Mouse (Mus musculus) stomach, embryonic 16.5 days (tissue): ENCODE data around the gene Padi3. TPM values are rescaled to one million over a fixed set of nuclear protein-coding genes. Genes with fewer than 3 reads are reported as not detected.

Experiments used
- ATAC-seq: fragments of 200-750 bp; cut with Nextera tagmentation; 2 replicates; pipeline ENCODE4 v1.8.0; 2017; ENCODE audit warnings: moderate number of reproducible peaks, moderate TSS enrichment; ENCODE audit not compliant: insufficient read depth, low FRiP score
- H3K27ac ChIP-seq: fragments of 300-500 bp; sonication (generic); 2 replicates; pipeline ENCODE4 v1.5.1; 2014; ENCODE audit warnings: low read length
- H3K27me3 ChIP-seq: fragments of 300-500 bp; sonication (generic); 2 replicates; pipeline ENCODE4 v1.6.1; 2014; ENCODE audit warnings: low read length, control low read depth, mixed read lengths; ENCODE audit not compliant: control insufficient read depth, insufficient read depth
- H3K36me3 ChIP-seq: fragments of 300-500 bp; sonication (generic); 2 replicates; pipeline ENCODE4 v1.6.1; 2014; ENCODE audit warnings: low read length; ENCODE audit not compliant: control insufficient read depth, insufficient read depth
- H3K4me1 ChIP-seq: fragments of 300-500 bp; sonication (generic); 2 replicates; pipeline ENCODE4 v1.6.1; 2014; ENCODE audit warnings: low read length, control low read depth, mixed read lengths; ENCODE audit not compliant: control insufficient read depth, insufficient read depth
- H3K4me2 ChIP-seq: fragments of 300-500 bp; sonication (generic); 2 replicates; pipeline ENCODE4 v1.6.1; 2014; ENCODE audit warnings: low read depth, low read length, mixed read lengths
- H3K4me3 ChIP-seq: fragments of 300-500 bp; sonication (generic); replicated peaks from 2 replicates; pipeline ENCODE4 v1.5.1; 2014; ENCODE audit warnings: mild to moderate bottlenecking, low read length
- H3K9ac ChIP-seq: fragments of 300-500 bp; sonication (generic); 2 replicates; pipeline ENCODE4 v1.6.1; 2014; ENCODE audit warnings: low read length
- H3K9me3 ChIP-seq: fragments of 300-500 bp; sonication (generic); replicated peaks from 2 replicates; pipeline ENCODE4 v1.6.1; 2016; ENCODE audit warnings: low read length, control low read depth; ENCODE audit not compliant: control insufficient read depth
- WGBS: fragments of 180-500 bp; shearing (Covaris S2); extraction: QIAGEN DNeasy Blood & Tissue Kit; methylation state at CpG from one replicate; pipeline ENCODE4 v1.1.7; 2014; 5-methylcytosine and 5-hydroxymethylcytosine counted together
- polyA plus RNA-seq: library from polyadenylated mRNA; unstranded; fragments of >200 nt; fragmentation: Nextera tagmentation; extraction: Ambion mirVana; gene quantifications from 2 replicates; pipeline ENCODE4 v1.2.1, GENCODE M21; 2015

Padi3 gene
- polyA plus RNA-seq, 1 experiment from 2014 or later, result 0.18 TPM

- no peak for ATAC-seq
- no peaks in the 10 kb centered on the region for H3K9me3 ChIP-seq
- H3K27ac ChIP-seq, result no peak overlapping the region
- no peak overlapping the region for H3K4me2 ChIP-seq
- H3K4me1 ChIP-seq, result no peaks in the 10 kb centered on the region
- 83% methylated on average over 11 of the region's 11 CpGs for WGBS
- H3K36me3 ChIP-seq, result no peaks in the 10 kb centered on the region
- H3K27me3 ChIP-seq, result no peaks in the 10 kb centered on the region
- H3K9ac ChIP-seq, result no peak overlapping the region
- no peak overlapping the region for H3K4me3 ChIP-seq
These were observed 69.8 kb downstream of the Padi3 start for GRCm38 (mm10) chr4:140740655-140741054.

Other genes starting within 250 kb of the Padi3 start
- 18.4 and 21.7 TPM in 2 replicates for gene Arhgef10l, start 144.6 kb downstream of the Padi3 start, polyA plus RNA-seq
- 15.1 and 16.2 TPM in 2 replicates for gene Rcc2, start 110.1 kb downstream of the Padi3 start, polyA plus RNA-seq
- gene Padi6, start 68.0 kb downstream of the Padi3 start, polyA plus RNA-seq, result 0.05 and 0.21 TPM in 2 replicates
- gene Padi4, start 36.4 kb downstream of the Padi3 start, polyA plus RNA-seq, result 2.0 and 2.4 TPM in 2 replicates
- 0.31 and 0.91 TPM in 2 replicates for gene Padi1, start 35.1 kb upstream of the Padi3 start, polyA plus RNA-seq
- 3.2 and 4.0 TPM in 2 replicates for gene Padi2, start 95.7 kb upstream of the Padi3 start, polyA plus RNA-seq
- 399 and 401 TPM in 2 replicates for gene Sdhb, start 150.6 kb upstream of the Padi3 start, polyA plus RNA-seq
- 37.9 and 41.7 TPM in 2 replicates for gene Atp13a2, start 176.2 kb upstream of the Padi3 start, polyA plus RNA-seq
- 423 and 500 TPM in 2 replicates for gene Mfap2, start 199.8 kb upstream of the Padi3 start, polyA plus RNA-seq
- gene Crocc, start 249.9 kb upstream of the Padi3 start, polyA plus RNA-seq, result 2.8 and 3.0 TPM in 2 replicates